ENCODE assay signal across 23 mouse cellular contexts in the genomic region with DNA sequence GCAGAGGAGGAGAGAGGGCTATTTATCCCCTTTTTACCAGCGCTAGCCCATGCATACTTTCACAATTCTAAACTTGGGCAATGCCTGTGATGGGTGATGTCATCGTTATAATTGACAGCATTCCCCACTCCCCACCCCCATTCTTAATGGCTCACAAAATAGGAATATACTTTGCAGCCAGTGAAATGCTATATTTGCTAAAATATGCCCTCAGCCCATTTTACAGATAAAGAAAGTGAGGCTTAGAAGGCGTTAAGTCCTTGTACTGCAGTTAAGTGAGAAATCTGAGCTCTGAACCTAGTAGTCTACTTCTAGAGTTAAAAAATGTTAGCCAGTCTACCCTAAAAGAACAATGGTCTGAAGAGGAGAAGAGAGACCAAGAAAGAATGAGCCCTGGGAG. TPM values are rescaled to one million over a fixed set of nuclear protein-coding genes. Genes with fewer than 3 reads are reported as not detected.
DNase-seq lines count a peak whose midpoint lies in the region; ATAC-seq lines count a peak whose summit lies in the region.
"Had no signal": no experiment of that assay in that cellular context is flagged by ENCODE, and none has a peak within 500 bp of the region (broad histone marks: within the 10 kb centered on the region; RNA-seq: fewer than 3 reads in every experiment).

No protein-coding gene starts in this region.

- DNase-seq in forebrain, embryonic 10.5 days (ENCODE audit: extremely low spot score, low spot score), result no peak
- no peak for DNase-seq in heart, adult 18-20 months
- DNase-seq in NIH3T3 (ENCODE audit: low read depth), result peak; percentile 74
- no peak for DNase-seq in midbrain, embryonic 14.5 days
- no peak for DNase-seq in right cerebral cortex, adult 18-20 months
- no peak for DNase-seq in frontal cortex, adult 2 months (ENCODE audit: extremely low spot score in 1 of 2, low spot score in 1 of 2)
- DNase-seq: adrenal gland, postnatal 36 days; gastrocnemius, adult 2 months; heart, postnatal 4 days; kidney, adult 18-20 months; liver; right cerebral cortex, postnatal 25 days; spleen, adult 18-20 months had no signal

- peak overlapping the region; percentile 12; the same call in 1 of the 2 replicates for H3K4me3 ChIP-seq in forebrain, embryonic 10.5 days
- no peak overlapping the region for H3K4me3 ChIP-seq in forebrain, embryonic 16.5 days (replicated peaks; ENCODE audit: low read length)
- no peak overlapping the region for H3K4me3 ChIP-seq in heart, embryonic 14.5 days (ENCODE audit: control insufficient read depth in 1 of 2, insufficient read depth in 1 of 2, low read depth in 1 of 2, low read length in 2 of 2)
- H3K4me3 ChIP-seq in midbrain, embryonic 14.5 days (replicated peaks; ENCODE audit: low read depth, low read length), result no peak overlapping the region
- H3K4me3 ChIP-seq: gastrocnemius, adult 2 months; heart, embryonic 15.5 days had no signal

- H3K4me2 ChIP-seq in forebrain, embryonic 16.5 days (ENCODE audit: low read length), result no peak overlapping the region
- 0 out of 2 replicates have a peak overlapping the region, but pooled peaks have one; percentile 28 for H3K4me2 ChIP-seq in heart, embryonic 14.5 days (ENCODE audit: low read length)
- H3K4me2 ChIP-seq in midbrain, embryonic 14.5 days (ENCODE audit: low read length), result peak overlapping the region; percentile 67; the same call in 1 of the 2 replicates

- H3K9me3 ChIP-seq in forebrain, embryonic 10.5 days, result no peaks in the 10 kb centered on the region
- H3K9me3 ChIP-seq in forebrain, embryonic 16.5 days (ENCODE audit: control insufficient read depth, low read length), result no peaks in the 10 kb centered on the region
- H3K9me3 ChIP-seq in heart, embryonic 14.5 days (ENCODE audit: control insufficient read depth, low read length), result no peaks in the 10 kb centered on the region
- no peaks in the 10 kb centered on the region for H3K9me3 ChIP-seq in midbrain, embryonic 14.5 days (ENCODE audit: control insufficient read depth, low read length)
- H3K9me3 ChIP-seq: heart, embryonic 15.5 days; limb, embryonic 10.5 days had no signal

- H3K27ac ChIP-seq in forebrain, embryonic 10.5 days, result no peak overlapping the region
- H3K27ac ChIP-seq in forebrain, embryonic 16.5 days (ENCODE audit: low read length), result no peak overlapping the region
- no peak overlapping the region; a peak in 1 of 4 replicates for H3K27ac ChIP-seq in heart, embryonic 14.5 days (replicated peaks in 1 of 2; ENCODE audit: control insufficient read depth in 1 of 2, insufficient read depth in 1 of 2, low read depth in 2 of 2, low read length in 2 of 2)
- no peak overlapping the region for H3K27ac ChIP-seq in midbrain, embryonic 14.5 days (replicated peaks; ENCODE audit: low read depth, low read length)
- H3K27ac ChIP-seq: gastrocnemius, adult 2 months; kidney, postnatal 0 days; limb, embryonic 10.5 days had no signal

- 80% methylated on average over 3 of the region's 3 CpGs for WGBS in forebrain, embryonic 10.5 days
- 62% methylated on average over 3 of the region's 3 CpGs for WGBS in forebrain, embryonic 16.5 days
- 66% methylated on average over 3 of the region's 3 CpGs for WGBS in heart, embryonic 14.5 days
- WGBS in midbrain, embryonic 14.5 days, result 69% methylated on average over 3 of the region's 3 CpGs

- peaks cover 57% of the 10 kb centered on the region for H3K4me1 ChIP-seq in forebrain, embryonic 10.5 days
- peaks cover 42% of the 10 kb centered on the region for H3K4me1 ChIP-seq in forebrain, embryonic 16.5 days (replicated peaks; ENCODE audit: control insufficient read depth, insufficient read depth, low read length)
- peaks cover 44 to 55% of the 10 kb centered on the region in 2 experiments for H3K4me1 ChIP-seq in heart, embryonic 14.5 days (ENCODE audit: control insufficient read depth in 2 of 2, insufficient read depth in 2 of 2, low read length in 2 of 2)
- peaks cover 30% of the 10 kb centered on the region for H3K4me1 ChIP-seq in midbrain, embryonic 14.5 days (ENCODE audit: control insufficient read depth, insufficient read depth, low read length)

- peaks cover 45% of the 10 kb centered on the region for H3K27me3 ChIP-seq in forebrain, embryonic 10.5 days (ENCODE audit: poor library complexity, severe bottlenecking)
- no peaks in the 10 kb centered on the region for H3K27me3 ChIP-seq in forebrain, embryonic 16.5 days (replicated peaks; ENCODE audit: control insufficient read depth, insufficient read depth, low read length)
- no peaks in the 10 kb centered on the region; the same call in 1 of the 2 replicates for H3K27me3 ChIP-seq in heart, embryonic 14.5 days (ENCODE audit: control insufficient read depth, insufficient read depth, low read length)
- no peaks in the 10 kb centered on the region for H3K27me3 ChIP-seq in midbrain, embryonic 14.5 days (ENCODE audit: control insufficient read depth, insufficient read depth, low read length)
- H3K27me3 ChIP-seq: Patski had no signal

- peaks cover 48% of the 10 kb centered on the region for H3K36me3 ChIP-seq in forebrain, embryonic 10.5 days (replicated peaks)
- H3K36me3 ChIP-seq in forebrain, embryonic 16.5 days (ENCODE audit: control insufficient read depth, insufficient read depth), result peaks cover 24% of the 10 kb centered on the region
- H3K36me3 ChIP-seq in heart, embryonic 14.5 days (ENCODE audit: control insufficient read depth, insufficient read depth, low read length), result peaks cover 38% of the 10 kb centered on the region
- H3K36me3 ChIP-seq in midbrain, embryonic 14.5 days (ENCODE audit: control insufficient read depth, insufficient read depth, low read length), result peaks cover 44% of the 10 kb centered on the region

- no peak overlapping the region for H3K9ac ChIP-seq in forebrain, embryonic 16.5 days (replicated peaks; ENCODE audit: low read depth, low read length)
- no peak overlapping the region; the same call in 1 of the 2 replicates for H3K9ac ChIP-seq in heart, embryonic 14.5 days (ENCODE audit: low read length)
- H3K9ac ChIP-seq in midbrain, embryonic 14.5 days (replicated peaks; ENCODE audit: low read length), result no peak overlapping the region
- H3K9ac ChIP-seq: heart, embryonic 15.5 days had no signal

- ATAC-seq in forebrain, embryonic 16.5 days, result no peak
- no peak for ATAC-seq in heart, embryonic 14.5 days (ENCODE audit: insufficient number of reproducible peaks, insufficient read depth, low FRiP score, low read depth)
- ATAC-seq in midbrain, embryonic 14.5 days (ENCODE audit: low FRiP score, low TSS enrichment), result no peak
- ATAC-seq: inflammation-experienced regulatory T-cells, adult 6 months; Patski had no signal

RNA-seq across cellular contexts. Expression of gene Fam171a2, which starts 3.2 kb away (rescaled TPM):
- polyA plus RNA-seq in forebrain, embryonic 10.5 days (2016; fragmentation: Nextera tagmentation; extraction: Ambion mirVana), result 2.2 and 2.8 TPM in 2 replicates
- polyA plus RNA-seq in forebrain, embryonic 16.5 days (2015; fragmentation: Nextera tagmentation; extraction: Ambion mirVana), result 16.1 and 17.8 TPM in 2 replicates
- 4.6 and 7.9 TPM in 2 replicates for polyA plus RNA-seq in heart, embryonic 14.5 days (2014; fragmentation: Nextera tagmentation; extraction: Ambion mirVana)
- total RNA-seq in heart, adult 18-20 months (2021), result 1 to 10 TPM; 3.4 to 4.8 TPM
- polyA plus RNA-seq in midbrain, embryonic 14.5 days (2014; fragmentation: Nextera tagmentation; extraction: Ambion mirVana), result 28.6 and 50.4 TPM in 2 replicates
- 69.6 and 70.0 TPM in 2 replicates for polyA plus RNA-seq in frontal cortex, adult 2 months (2012; rRNA removed)
- total RNA-seq: granulocyte monocyte progenitor cell, adult 5-6 weeks; neutrophil, adult 5-6 weeks had no signal
- polyA plus RNA-seq: inflammation-experienced regulatory T-cells, adult 6 months had no signal

RNA-seq across cellular contexts. Expression of gene Grn, which starts 14.2 kb away (rescaled TPM):
- 66.2 and 70.1 TPM in 2 replicates for polyA plus RNA-seq in forebrain, embryonic 10.5 days (2016; fragmentation: Nextera tagmentation; extraction: Ambion mirVana)
- 68.0 and 72.8 TPM in 2 replicates for polyA plus RNA-seq in forebrain, embryonic 16.5 days (2015; fragmentation: Nextera tagmentation; extraction: Ambion mirVana)
- 182 and 190 TPM in 2 replicates for polyA plus RNA-seq in heart, embryonic 14.5 days (2014; fragmentation: Nextera tagmentation; extraction: Ambion mirVana)
- 10 to 100 TPM; 82.0 to 98.0 TPM for total RNA-seq in heart, adult 18-20 months (2021)
- 33.1 and 45.5 TPM in 2 replicates for polyA plus RNA-seq in midbrain, embryonic 14.5 days (2014; fragmentation: Nextera tagmentation; extraction: Ambion mirVana)
- 70.9 and 78.2 TPM in 2 replicates for polyA plus RNA-seq in frontal cortex, adult 2 months (2012; rRNA removed)

RNA-seq across cellular contexts. Expression of gene Itga2b, which starts 25.6 kb away (rescaled TPM):
- polyA plus RNA-seq in forebrain, embryonic 10.5 days (2016; fragmentation: Nextera tagmentation; extraction: Ambion mirVana), result 5.0 and 6.4 TPM in 2 replicates
- polyA plus RNA-seq in forebrain, embryonic 16.5 days (2015; fragmentation: Nextera tagmentation; extraction: Ambion mirVana), result 3.6 and 6.6 TPM in 2 replicates
- 6.7 and 6.8 TPM in 2 replicates for polyA plus RNA-seq in heart, embryonic 14.5 days (2014; fragmentation: Nextera tagmentation; extraction: Ambion mirVana)
- total RNA-seq in heart, adult 18-20 months (2021), result 1 to 10 TPM; 4.1 to 4.4 TPM
- polyA plus RNA-seq in midbrain, embryonic 14.5 days (2014; fragmentation: Nextera tagmentation; extraction: Ambion mirVana), result 5.4 and 7.7 TPM in 2 replicates
- polyA plus RNA-seq in frontal cortex, adult 2 months (2012; rRNA removed), result 4.5 and 5.3 TPM in 2 replicates

RNA-seq across cellular contexts. Expression of gene Slc25a39, which starts 36.6 kb away (rescaled TPM):
- polyA plus RNA-seq in forebrain, embryonic 10.5 days (2016; fragmentation: Nextera tagmentation; extraction: Ambion mirVana), result 255 and 262 TPM in 2 replicates
- polyA plus RNA-seq in forebrain, embryonic 16.5 days (2015; fragmentation: Nextera tagmentation; extraction: Ambion mirVana), result 134 and 143 TPM in 2 replicates
- 266 and 295 TPM in 2 replicates for polyA plus RNA-seq in heart, embryonic 14.5 days (2014; fragmentation: Nextera tagmentation; extraction: Ambion mirVana)
- total RNA-seq in heart, adult 18-20 months (2021), result 100 to 1,000 TPM; 187 to 194 TPM
- 132 and 144 TPM in 2 replicates for polyA plus RNA-seq in midbrain, embryonic 14.5 days (2014; fragmentation: Nextera tagmentation; extraction: Ambion mirVana)
- 82.9 and 90.8 TPM in 2 replicates for polyA plus RNA-seq in frontal cortex, adult 2 months (2012; rRNA removed)

RNA-seq across cellular contexts. Expression of gene Rundc3a, which starts 51.1 kb away (rescaled TPM):
- polyA plus RNA-seq in forebrain, embryonic 10.5 days (2016; fragmentation: Nextera tagmentation; extraction: Ambion mirVana), result 10.5 and 13.5 TPM in 2 replicates
- polyA plus RNA-seq in forebrain, embryonic 16.5 days (2015; fragmentation: Nextera tagmentation; extraction: Ambion mirVana), result 129 and 156 TPM in 2 replicates
- 0.81 and 1.2 TPM in 2 replicates for polyA plus RNA-seq in heart, embryonic 14.5 days (2014; fragmentation: Nextera tagmentation; extraction: Ambion mirVana)
- total RNA-seq in heart, adult 18-20 months (2021), result under 1 TPM in 1 of 2 experiments, not detected in 1; 0.64 TPM
- polyA plus RNA-seq in midbrain, embryonic 14.5 days (2014; fragmentation: Nextera tagmentation; extraction: Ambion mirVana), result 113 and 165 TPM in 2 replicates
- 538 and 540 TPM in 2 replicates for polyA plus RNA-seq in frontal cortex, adult 2 months (2012; rRNA removed)
- total RNA-seq: gastrocnemius, adult 2 months; granulocyte monocyte progenitor cell, adult 5-6 weeks; megakaryocyte-erythroid progenitor cell, adult 5-6 weeks had no signal
